Mouse (Mus musculus): ENCODE measurements at regions not wholly inside any gene's neighbourhood (a gene's known extent, or its start where the extent isn't known, plus 50 kb on each side); places are given as distances from the start of the nearest gene placed in this dataset.

DNA sequence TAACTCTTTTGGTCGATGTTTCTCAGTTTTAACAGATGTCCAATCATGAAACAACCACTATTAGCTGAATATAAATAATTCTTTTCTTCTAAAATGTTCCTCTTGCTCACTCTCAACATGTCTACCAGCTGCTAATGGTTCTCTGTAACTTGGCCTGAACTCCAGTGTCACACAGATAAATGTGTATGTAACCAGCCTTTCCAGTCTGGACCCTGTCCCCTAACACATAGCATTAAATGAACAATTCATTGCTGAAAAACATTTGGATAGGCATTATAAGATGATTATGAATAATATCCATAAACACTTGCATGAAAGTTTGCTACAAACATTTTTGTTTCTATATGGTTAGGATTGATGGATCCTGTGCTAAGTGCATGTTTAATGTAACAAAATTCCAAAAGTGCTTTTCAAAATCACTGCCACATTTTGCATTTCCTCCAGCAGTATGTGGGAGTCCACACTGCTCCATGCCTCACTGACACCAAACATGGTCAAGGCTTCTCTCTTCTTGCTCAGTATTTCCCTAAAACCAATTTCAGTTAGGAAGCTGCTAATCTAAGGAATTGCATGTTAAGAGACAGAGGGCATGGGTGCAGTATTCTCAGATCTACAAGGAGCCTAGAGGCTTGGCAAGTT is 82.1 kb upstream of the Thbs1 start:
- TF ChIP-seq EP300 (IDR thresholded peaks at IDR 0.05; ENCODE audit: insufficient read depth, low read depth, low read length) (no peak), CTCF (IDR thresholded peaks at IDR 0.05) (no peak), POLR2A (IDR thresholded peaks at IDR 0.05; ENCODE audit: insufficient read depth, low read depth, low read length) (no peak)
